Mouse (Mus musculus) ovary, postnatal 10 days (tissue): ENCODE data around the gene B3galt4.

Experiments used
- DNase-seq: peaks from one replicate; pipeline ENCODE4 v3.0.0; 2022; ENCODE audit warnings: low spot score

Gene B3galt4

DNA sequence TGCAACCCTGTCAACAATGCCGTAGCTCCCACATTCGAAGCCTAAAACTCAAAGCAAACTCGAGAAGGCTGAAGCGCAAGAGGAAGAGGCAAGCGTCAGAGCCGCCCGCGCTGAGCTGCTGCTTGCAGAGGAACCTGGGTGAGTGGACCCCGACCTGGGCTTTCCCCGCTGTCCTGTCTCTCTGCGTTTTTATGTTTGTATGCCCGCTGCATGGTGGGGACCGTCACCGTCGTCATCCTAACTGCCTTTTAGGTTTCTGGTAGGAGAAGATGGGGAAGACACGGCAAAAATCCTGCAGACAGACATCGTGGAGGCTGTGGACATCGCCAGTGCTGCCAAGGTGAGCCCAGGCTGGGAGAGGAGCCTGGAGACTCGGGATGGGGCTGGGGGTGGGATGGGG, 9.9 kb downstream of the B3galt4 start:
- no peak for DNase-seq

DNA sequence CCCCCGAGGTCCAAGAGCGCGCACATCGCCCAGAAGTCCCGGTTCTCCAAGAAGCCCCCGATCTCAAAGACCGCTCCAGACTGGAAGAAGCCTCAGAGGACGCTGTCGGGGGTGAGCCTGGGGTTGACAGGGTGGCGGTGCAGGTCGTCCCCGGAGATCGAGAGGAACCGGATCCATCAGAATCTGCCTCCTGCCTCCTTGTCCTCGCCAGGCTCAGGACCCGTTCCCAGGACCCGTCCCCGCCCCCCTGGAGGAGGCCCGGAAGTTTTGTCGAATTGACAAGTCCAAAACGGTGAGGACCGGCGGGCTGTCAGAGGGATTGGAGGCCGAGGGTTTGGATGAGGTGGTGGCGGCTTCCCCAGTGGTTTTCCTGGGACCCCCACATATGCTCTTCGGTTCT, 10.3 kb downstream of the B3galt4 start:
- DNase-seq: no peak

DNA sequence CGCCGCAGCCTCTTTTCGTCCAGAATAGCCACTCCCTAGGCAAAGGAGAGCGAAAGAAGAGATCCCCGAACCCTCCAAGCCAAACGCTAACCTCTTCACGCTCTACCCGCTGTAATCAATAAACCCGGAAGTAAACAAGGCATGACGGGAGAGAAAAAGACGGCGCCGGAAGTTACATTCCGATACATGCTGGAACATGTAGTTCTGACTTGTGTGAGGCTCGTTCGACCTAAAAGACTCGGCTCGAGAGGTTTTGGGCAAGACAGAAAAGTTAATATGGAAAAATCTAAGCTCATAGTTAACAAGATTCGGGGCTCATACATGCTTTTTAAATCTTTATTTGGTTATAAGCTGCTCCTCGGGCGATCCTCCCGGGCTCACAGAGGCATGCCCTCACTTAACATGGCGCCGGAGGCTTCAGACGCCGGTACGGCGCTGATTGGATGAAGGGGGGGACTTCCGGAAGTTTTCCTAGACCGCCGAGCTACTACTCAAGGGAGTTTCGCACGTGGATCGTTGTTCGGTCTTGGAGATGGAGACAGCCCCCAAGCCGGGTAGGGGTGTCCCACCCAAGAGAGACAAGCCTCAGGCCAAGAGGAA, 11.0 kb downstream of the B3galt4 start, which contains the start of the genes Pfdn6 and Wdr46:
Pfdn6 (minus strand) TSS at position 138 of the 600 bp plus-strand sequence.
Wdr46 (plus strand) TSS at position 455 of the 600 bp plus-strand sequence.
- DNase-seq: peak; percentile 72

DNA sequence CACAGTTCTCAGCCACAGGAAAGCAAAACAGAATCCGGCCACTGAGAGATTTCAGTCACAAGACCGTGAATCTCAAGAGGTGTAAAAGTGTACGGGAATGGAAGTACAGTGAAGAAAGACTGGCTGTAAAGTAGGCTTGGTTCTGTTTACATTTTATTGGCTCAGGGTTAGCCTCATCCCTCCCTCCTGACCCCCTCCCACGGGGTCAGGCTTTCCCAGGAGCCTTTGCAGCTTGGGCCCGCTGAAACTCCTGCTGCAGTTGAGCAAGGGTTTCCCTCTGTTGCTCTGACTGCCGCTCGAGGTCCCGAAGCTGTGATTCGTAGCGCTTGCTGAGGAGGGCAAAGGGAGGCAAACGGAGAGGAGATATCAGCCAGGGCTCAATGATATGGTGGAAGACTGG, 12.5 kb downstream of the B3galt4 start:
- no peak for DNase-seq

DNA sequence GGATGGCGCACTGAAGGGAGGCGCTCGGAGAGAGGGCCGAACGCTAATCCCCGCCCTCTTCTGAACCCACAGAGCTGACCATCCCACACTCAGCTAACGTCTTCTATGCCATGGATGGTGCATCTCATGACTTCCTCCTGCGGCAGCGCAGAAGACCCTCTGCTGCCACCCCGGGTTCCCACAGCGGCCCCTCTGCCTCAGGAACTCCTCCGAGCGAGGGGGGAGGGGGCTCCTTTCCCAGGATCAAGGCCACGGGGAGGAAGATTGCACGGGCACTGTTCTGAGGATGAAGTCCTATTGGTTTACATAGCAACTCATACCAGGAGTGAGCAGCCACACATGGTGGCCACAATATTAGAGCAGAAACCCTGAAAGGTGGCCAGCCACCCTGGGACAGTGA, 14.3 kb downstream of the B3galt4 start:
- DNase-seq: no peak

DNA sequence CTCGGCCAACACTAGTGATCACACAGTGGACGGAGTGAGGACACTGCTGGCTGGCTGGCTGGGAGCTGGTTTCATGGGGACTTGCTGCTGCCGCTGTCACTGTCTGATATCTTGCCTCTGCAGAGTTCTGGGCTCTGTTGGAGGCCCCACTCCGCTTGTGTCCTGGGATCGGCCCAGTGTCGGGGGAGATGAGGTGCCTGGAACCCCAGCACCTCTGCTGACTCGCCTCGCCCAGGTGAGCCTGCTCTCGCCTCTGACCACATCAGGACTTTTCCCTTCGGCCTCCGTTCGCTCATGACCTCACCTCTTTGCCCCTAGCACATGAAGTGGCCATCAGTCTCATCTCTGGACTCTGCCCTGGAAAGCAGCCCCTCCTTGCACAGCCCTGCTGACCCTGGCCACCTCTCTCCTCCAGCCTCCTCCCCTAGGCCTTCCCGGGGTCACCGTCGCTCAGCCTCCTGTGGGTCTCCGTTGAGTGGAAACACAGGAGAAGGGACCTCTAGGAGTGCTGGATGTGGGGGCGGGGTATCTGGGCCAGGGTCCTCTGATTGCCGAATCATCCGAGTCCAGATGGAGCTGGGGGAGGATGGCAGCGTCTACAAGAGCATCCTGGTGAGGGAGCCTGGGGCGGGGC, 15.7 kb downstream of the B3galt4 start:
- no peak for DNase-seq

DNA sequence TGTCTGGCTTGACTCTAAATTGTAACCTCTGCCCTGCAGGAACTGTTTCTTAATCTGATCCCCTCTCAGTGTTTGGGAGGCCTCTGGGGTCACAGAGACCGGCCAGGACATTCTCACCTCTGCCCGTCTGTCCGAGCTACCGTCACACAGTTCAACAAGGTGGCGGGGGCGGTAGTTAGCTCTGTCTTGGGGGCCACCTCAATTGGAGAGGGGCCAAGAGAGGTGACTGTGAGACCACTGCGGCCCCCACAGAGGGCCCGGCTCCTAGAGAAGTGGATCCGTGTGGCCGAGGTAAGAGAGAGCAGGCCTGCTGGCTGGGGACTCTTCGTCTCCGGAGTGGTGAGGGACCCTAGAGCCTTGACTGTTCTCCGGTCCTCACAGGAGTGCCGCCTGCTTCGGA, 18.3 kb downstream of the B3galt4 start:
- DNase-seq: no peak

DNA sequence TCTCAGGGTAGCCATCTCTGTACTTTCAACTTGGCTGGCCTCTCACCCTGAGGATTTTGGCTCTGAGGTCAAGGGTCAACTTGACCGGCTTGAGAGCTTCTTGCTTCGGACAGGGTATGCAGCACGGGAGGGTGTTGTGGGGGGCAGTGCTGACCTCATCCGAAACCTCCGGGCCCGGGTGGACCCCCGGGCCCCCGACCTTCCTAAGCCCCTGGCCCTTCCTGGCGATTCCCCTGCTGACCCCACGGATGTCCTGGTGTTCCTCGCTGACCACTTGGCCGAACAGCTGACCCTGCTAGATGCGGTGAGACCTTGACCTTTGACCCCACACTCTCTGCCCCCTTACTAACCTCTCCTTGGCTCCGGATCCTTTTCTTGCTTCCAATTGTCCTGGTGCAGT, 18.8 kb downstream of the B3galt4 start:
- no peak for DNase-seq

DNA sequence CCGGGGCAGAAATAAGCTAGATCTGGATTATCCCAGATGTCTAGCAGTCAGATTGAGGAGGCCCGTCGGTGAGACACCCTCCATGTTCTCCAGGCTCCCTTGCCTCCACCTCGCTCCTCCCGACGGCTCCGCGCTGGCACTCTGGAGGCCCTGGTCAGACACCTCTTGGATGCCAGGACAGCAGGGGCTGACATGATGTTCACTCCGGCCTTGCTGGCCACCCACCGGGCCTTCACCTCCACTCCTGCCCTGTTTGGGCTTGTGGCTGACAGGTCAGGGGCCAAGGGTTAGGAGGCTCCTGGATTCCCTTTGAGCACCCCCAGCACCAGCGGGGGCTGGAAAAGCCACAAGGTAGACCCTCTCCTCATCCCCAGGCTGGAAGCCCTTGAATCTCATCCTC, 19.3 kb downstream of the B3galt4 start:
- no peak for DNase-seq

DNA sequence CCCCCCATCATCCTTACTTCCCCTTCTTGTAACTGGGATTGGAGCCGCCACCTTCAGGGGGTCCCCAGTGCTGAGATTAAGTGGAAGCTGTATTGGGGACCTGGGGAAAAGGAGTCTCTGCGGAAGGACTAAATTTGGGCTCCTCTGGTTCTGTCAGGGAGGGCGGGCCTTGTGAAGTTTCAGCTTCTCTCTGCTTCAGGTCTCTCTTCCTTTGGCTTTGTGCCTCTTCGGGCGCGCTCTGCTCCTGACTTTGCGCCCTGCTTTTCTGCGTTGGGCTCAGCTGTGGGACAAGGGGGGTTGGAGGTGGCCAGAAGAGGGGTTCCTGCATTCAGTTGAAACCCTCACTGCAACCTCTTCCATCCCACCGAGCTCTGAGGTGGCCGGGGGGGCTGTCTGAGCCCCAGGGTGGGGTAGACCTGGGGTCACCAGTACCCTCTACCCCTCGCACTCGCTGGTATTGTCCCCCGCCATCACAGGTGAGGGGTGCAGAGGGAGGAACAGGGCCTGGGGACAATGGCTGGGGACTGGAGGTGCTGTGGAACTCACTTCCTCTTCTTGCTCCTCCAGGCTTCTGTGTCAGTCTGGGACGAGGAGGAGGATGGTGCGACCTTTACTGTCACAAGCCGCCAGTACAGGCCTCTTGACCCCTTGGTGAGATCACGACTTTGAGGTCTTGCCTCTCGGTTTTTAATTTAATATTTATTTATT, 20.0 kb downstream of the B3galt4 start:
- DNase-seq: no peak

DNA sequence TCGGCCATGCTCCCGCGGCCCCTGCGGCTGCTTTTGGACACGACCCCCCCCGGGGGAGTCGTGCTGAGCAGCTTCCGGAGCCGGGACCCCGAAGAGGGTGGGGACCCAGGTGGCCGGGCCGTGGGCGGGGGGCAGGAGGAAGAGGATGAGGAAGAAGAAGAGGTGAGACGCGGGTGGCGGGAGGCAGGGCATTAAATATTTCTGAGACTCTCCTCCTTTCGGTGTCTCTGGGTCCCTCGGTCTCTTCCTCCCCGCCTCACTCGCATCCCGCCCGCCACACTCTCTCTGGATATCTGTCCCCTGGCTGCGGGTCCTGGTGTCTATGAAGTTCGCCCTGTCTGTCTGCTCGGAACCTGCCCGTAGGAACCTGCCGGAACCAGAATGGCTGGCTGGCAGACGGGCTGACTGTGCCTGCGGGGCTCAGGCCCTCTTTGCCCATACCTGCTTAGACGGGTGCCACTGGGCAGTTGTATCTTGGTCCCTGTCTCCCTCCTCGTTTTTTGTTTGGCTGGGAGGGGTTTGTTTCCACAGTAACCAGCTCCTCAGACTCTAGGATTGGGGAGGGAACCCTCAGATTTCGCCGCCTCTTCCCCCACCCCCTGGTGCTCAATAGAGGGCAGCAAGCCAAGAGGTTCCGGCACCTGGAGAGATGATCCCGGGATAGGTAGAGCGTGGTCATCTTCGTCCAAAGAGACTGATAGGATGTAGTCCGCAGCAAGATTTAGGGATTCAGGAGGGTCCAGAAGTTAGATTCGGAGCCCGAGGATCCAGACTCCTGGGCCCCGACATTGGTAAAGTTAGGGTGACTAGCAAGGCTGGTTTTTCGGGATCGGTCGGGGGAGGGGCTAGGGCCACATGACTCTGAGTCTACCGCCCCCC, 20.8 kb downstream of the B3galt4 start:
- DNase-seq: no peak

DNA sequence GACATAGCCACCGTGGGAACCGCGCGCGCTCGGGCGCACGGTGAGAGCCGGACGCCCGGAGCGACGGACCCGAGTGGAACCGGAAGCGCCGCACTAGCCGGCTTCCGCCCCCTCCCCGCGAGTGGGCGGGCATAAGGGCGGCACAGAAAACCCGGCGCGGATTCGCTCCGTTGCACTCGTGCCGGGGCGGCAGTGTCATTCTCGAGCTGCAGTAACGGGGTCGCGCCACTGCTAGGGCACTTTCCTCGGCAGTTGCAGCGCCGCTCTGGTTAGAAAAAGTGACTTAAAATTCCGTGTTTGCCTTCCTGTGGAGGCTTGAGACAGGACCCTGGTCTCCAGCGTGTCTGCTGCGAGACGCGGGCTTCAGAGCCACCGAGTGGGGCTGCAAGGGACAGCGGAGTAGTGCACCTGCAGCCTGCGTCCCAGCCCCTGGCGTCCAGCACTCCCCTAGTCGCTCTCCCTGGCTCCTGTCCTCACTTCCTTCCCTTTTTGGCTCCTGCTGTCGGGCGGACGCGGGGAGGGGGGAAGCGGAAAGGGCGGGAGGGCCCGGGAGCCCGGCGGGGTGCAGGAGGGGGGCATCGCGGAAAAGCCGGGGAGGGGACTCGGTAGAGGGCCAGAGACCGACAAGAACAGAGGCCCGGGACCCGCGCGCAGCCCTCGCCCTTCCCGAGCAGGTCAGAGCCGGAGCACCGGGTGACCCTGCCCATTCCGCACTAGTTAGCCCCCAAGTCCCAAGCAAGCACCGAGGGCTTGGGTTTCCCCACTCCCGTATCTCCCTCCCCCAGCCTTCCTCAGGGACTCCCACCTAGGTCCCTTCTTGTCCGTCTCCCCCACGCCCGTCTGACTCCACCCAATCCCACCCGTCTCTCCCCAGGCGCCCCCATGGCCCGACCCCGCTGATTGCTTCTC, 21.7 kb downstream of the B3galt4 start, which contains the start of gene Rgl2:
Rgl2 (plus strand) TSS at position 173 of the 909 bp plus-strand sequence.
- peak; percentile 93 for DNase-seq

DNA sequence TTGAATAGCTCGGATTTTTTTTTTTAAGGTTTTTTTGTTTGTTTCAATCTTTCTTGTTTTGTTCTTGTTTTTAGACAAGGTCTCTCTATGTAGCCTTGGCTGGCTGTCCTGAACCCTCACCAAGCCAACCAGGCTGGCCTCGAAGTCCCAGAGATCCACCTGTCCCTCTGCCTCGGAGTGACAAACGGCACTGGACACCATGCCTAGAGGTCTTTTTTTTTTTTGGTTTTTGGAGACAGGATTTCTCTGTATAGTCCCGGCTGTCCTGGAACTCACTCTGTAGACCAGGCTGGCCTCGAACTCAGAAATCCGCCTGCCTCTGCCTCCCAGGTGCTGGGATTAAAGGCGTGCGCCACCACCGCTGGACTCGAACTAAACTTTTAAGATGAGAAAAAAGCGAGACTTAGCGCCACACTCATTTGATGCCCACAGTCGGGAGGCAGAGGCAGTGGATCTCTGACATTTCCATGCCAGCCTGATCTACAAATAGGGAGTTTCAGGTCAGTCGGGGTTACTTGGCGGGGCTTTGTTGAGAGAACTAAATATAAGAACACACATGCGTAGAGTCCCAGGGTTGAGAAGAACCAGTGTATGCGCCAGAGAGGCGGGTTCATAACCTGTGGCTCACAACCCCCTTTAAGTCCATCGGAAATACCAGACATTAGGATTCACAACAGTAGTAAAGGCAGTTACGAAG, 22.9 kb downstream of the B3galt4 start:
- DNase-seq: no peak

DNA sequence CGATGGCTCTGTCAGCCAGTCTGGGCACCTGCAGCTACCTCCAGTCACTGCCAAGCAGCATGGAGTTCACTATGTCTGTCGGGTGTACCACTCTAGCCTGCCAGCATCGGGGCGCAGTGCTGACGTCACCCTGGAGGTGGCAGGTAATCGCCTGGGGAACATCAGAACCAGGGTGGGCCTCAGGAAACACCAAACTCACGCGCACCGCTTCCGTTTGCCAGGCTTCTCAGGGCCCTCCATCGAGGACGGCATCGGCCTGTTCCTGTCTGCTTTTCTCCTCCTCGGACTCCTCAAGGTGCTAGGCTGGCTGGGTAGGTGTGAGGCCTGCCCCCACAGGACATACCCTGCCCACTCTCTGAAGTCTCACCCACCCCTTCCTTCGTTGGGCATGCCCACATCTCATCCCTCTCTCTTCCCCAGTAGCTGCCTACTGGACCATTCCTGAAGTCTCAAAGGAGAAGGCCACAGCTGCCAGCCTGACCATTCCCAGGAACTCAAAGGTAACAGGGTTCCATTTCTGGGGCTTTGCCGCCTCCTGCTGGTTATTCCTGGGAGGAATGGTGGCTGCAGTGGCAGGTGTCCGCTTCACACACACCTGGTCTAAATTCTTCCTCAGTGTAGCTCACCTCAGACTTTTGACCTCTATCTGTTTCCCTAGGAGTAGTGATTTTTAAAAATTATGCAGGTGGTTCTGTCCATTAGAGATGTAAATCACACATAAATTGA, 24.9 kb downstream of the B3galt4 start:
- no peak for DNase-seq

DNA sequence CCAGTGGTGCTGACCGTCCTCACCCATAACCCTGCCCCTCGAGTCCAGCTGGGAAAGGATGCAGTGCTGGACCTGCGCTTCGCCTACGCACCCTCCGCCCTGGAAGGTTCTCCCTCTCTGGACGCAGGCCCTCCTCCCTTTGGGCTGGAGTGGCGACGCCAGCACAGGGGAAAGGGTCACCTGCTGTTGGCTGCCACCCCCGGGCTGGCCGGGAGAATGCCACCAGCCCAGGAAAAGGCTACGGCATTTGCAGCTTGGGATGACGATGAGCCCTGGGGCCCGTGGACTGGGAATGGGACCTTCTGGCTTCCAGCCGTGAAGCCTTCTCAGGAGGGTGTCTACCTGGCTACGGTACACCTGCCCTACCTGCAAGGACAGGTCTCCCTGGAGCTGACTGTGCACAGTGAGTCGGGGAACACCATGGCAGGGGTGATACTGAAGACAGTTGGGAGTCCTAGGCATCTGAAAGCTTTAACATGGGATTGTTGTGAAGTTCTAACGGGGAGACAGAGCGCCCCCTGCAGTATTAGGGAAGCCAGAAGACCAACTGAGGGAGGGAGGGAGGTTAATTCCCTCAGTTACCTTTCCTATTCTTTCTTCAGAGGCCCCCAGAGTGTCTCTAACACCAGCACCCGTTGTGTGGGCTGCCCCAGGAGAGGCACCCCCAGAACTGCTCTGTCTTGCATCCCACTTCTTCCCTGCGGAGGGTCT, 25.7 kb downstream of the B3galt4 start:
- no peak for DNase-seq

DNA sequence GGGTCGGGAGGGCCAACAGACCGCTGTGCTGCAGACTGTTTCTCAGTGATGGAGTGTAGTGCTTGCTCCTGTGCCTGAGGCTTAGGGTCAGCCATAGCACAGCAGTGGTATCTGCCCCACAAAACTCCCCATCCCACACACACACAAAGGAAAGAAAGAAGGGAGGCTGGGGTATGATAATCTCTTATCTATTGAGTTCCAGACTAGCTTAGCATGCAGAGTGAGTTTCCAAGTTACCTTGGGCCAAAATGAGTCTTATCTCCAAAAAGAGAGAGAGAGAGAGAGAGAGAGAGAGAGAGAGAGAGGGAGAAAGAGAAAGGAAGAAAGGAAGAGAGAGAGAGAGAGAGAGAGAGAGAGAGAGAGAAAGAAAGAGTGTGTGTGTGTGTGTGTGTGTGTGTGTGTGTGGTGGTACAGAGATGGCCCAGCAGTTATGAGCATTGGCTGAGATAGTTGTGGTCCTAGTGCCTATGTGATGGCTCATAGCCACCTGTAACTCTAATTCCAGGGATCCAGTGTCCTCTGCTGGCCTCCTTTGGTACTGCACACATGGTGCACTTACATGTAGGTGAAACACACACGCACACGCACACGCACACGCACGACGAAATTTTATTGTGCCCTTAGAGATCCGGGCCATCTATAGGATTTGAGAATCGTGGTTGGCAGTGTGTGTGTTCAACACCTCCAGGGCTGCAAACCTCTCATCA, 26.6 kb downstream of the B3galt4 start:
- DNase-seq: no peak

DNA sequence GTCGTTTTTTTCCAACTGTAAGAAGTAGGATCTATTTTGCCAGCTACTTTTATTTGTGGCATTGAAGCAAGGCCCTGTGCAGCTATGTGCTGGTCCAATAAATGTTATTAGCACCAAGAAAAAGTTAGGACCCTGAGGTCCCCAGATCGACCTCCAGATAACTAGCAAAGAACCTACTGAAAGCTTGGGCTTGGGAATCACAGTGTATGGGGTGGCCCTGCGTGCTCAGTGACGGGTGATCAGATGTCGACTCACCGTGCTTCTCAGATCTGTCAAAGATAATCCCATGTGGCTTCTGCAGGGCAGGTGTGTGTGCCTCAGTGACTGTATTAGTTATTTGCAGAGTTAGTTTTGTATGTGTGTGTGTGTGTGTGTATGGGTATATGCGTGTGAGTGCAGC, 29.9 kb downstream of the B3galt4 start:
- DNase-seq: no peak

DNA sequence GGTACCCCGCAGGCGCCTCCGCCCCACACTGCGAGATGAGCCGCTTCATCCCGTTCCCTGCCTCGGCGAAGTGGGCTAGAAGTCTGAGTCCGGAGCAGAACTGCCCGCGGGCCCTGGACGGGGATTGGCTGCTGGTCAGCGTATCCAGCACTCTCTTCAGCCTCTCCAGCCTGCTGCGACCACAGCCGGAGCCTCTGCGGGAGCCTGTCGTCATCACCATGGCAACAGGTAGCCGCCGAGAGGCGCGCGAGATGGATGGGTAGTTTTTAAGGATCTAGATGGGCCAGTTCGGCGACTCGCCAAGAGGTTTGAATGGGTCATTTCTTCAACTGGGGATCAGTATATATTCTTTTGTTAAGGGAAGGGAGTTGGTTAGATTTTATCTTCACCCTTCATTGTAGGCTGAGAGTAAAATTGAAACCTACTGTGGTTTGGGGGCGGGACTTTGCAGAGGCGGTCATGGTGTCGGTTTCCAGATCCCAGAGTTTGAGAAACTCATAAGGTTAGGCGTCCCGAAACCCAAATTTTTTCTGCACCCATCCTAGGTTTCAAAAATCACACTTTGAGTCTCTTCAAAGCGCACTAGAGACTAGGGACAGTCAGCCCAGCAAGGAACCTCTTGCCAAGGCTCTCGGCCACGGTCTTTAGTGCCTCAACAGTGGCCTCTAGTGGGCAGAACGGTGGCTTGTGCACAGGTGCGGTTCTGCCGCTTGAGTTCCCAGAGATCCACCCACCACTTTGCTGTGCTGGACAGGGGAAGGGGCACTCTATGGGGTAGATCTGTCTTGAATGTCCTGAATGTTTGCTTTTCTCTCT, 30.8 kb downstream of the B3galt4 start:
- peak; percentile 72 for DNase-seq
